Mouse (Mus musculus) midbrain, embryonic 13.5 days (tissue): ENCODE measurements around the gene Wdcp. TPM values are rescaled to one million over a fixed set of nuclear protein-coding genes. Genes with fewer than 3 reads are reported as not detected.

Experiments
- ATAC-seq: fragments of 200-750 bp; cut with Nextera tagmentation; 2 replicates; pipeline ENCODE4 v1.8.0; 2017; ENCODE audit warnings: mild to moderate bottlenecking, moderate TSS enrichment, moderate library complexity
- H3K27ac ChIP-seq: fragments of 300-500 bp; sonication (generic); 2 replicates; pipeline ENCODE4 v1.5.1; 2015; ENCODE audit warnings: inconsistent platforms, mild to moderate bottlenecking, moderate library complexity
- H3K27me3 ChIP-seq: fragments of 300-500 bp; sonication (generic); 2 replicates; pipeline ENCODE4 v1.6.1; 2015; ENCODE audit warnings: mild to moderate bottlenecking, inconsistent platforms
- H3K36me3 ChIP-seq: fragments of 300-500 bp; sonication (generic); 2 replicates; pipeline ENCODE4 v1.6.1; 2015; ENCODE audit warnings: mild to moderate bottlenecking, inconsistent platforms
- H3K4me1 ChIP-seq: fragments of 300-500 bp; sonication (generic); replicated peaks from 2 replicates; pipeline ENCODE4 v1.6.1; 2015; ENCODE audit warnings: inconsistent platforms
- H3K4me2 ChIP-seq: fragments of 300-500 bp; sonication (generic); replicated peaks from 2 replicates; pipeline ENCODE4 v1.6.1; 2015; ENCODE audit warnings: moderate library complexity, mild to moderate bottlenecking, inconsistent platforms
- H3K4me3 ChIP-seq: fragments of 300-500 bp; sonication (generic); replicated peaks from 2 replicates; pipeline ENCODE4 v1.5.1; 2015; ENCODE audit warnings: mild to moderate bottlenecking, inconsistent platforms
- H3K9ac ChIP-seq: fragments of 300-500 bp; sonication (generic); replicated peaks from 2 replicates; pipeline ENCODE4 v1.6.1; 2015; ENCODE audit warnings: mild to moderate bottlenecking, inconsistent platforms
- H3K9me3 ChIP-seq: fragments of 300-500 bp; sonication (generic); 2 replicates; pipeline ENCODE4 v1.6.1; 2016; ENCODE audit warnings: mild to moderate bottlenecking, inconsistent platforms
- WGBS: fragments of 180-500 bp; shearing (Covaris S2); methylation state at CpG from one replicate; pipeline ENCODE4 v1.1.7; 2015; 5-methylcytosine and 5-hydroxymethylcytosine counted together
- polyA plus RNA-seq: library from polyadenylated mRNA; unstranded; fragments of >200 nt; fragmentation: Nextera tagmentation; extraction: Ambion mirVana; gene quantifications from 2 replicates; pipeline ENCODE4 v1.2.1, GENCODE M21; 2015

Wdcp gene
- polyA plus RNA-seq, 1 experiment from 2014 or later: 17.9 TPM

- H3K27ac ChIP-seq: no peak within 1 kb of the TSS
These were observed 1.7 kb upstream of the Wdcp start, which contains the start of gene Fkbp1b for GRCm38 (mm10) chr12:4841392-4841887. Fkbp1b (minus strand) TSS chr12:4841591.

GRCm38 (mm10) chr12:4842456-4842855, 647 bp upstream of the Wdcp start:
- 86% methylated on average over 8 of the region's 8 CpGs for WGBS
- H3K9ac ChIP-seq: no peak overlapping the region
- 0 out of 2 replicates have a peak overlapping the region, but pooled peaks have one; percentile 79 for H3K4me3 ChIP-seq
- H3K4me2 ChIP-seq: 0 out of 2 replicates have a peak overlapping the region, but pooled peaks have one; percentile 92
- no peaks in the 10 kb centered on the region for H3K36me3 ChIP-seq
- no peak overlapping the region for H3K27ac ChIP-seq
- H3K27me3 ChIP-seq: peaks cover 33% of the 10 kb centered on the region
- peaks cover 24% of the 10 kb centered on the region for H3K4me1 ChIP-seq
- H3K9me3 ChIP-seq: no peaks in the 10 kb centered on the region
- no peak for ATAC-seq

More at GRCm38 (mm10) chr12:4841392-4841887, 1.7 kb upstream of the Wdcp start, which contains the start of gene Fkbp1b:
- H3K27me3 ChIP-seq: peaks cover 33% of the 10 kb centered on the region
- H3K4me3 ChIP-seq: peak within 1 kb of the TSS; percentile 79
- peak; percentile 71 for ATAC-seq
- 0% methylated on average over 37 of the region's 37 CpGs for WGBS
- peak within 1 kb of the TSS; percentile 78 for H3K9ac ChIP-seq
- peaks cover 24% of the 10 kb centered on the region for H3K4me1 ChIP-seq
- no peaks in the 10 kb centered on the region for H3K36me3 ChIP-seq
- H3K9me3 ChIP-seq: no peaks in the 10 kb centered on the region
- H3K4me2 ChIP-seq: peak within 1 kb of the TSS; percentile 92

- Histone ChIP-seq H3K9ac (peak overlapping the region; percentile 63), H3K27ac (no peak overlapping the region)
These were observed 638 bp downstream of the Wdcp start for GRCm38 (mm10) chr12:4843741-4844140.

GRCm38 (mm10) chr12:4856160-4856559, 13.1 kb downstream of the Wdcp start:
- Histone ChIP-seq H3K9ac (no peak overlapping the region), H3K27ac (no peak overlapping the region), H3K4me3 (no peak overlapping the region), H3K9me3 (no peaks in the 10 kb centered on the region), H3K27me3 (no peaks in the 10 kb centered on the region), H3K4me2 (no peak overlapping the region), H3K36me3 (peaks cover 38% of the 10 kb centered on the region), H3K4me1 (0 out of 2 replicates have a peak, but pooled peaks cover 5% of the 10 kb centered on the region)
- WGBS: 97% methylated on average over 5 of the region's 5 CpGs
- no peak for ATAC-seq

More at GRCm38 (mm10) chr12:4843741-4844140, 638 bp downstream of the Wdcp start:
- H3K36me3 ChIP-seq: no peaks in the 10 kb centered on the region
- ATAC-seq: peak; percentile 18; the same call in 1 of the 2 replicates
- peak overlapping the region; percentile 60 for H3K4me3 ChIP-seq
- H3K4me2 ChIP-seq: peak overlapping the region; percentile 77
- H3K9me3 ChIP-seq: no peaks in the 10 kb centered on the region
- peaks cover 24% of the 10 kb centered on the region for H3K4me1 ChIP-seq
- H3K27me3 ChIP-seq: peaks cover 31% of the 10 kb centered on the region
- under 1% methylated on average over 12 of the region's 12 CpGs for WGBS

GRCm38 (mm10) chr12:4856834-4857233, 13.7 kb downstream of the Wdcp start:
- Histone ChIP-seq H3K9ac (no peak overlapping the region), H3K4me2 (no peak overlapping the region), H3K36me3 (peaks cover 32% of the 10 kb centered on the region), H3K9me3 (no peaks in the 10 kb centered on the region), H3K4me1 (0 out of 2 replicates have a peak, but pooled peaks cover 5% of the 10 kb centered on the region), H3K27me3 (no peaks in the 10 kb centered on the region), H3K4me3 (no peak overlapping the region), H3K27ac (no peak overlapping the region)
- WGBS: 96% methylated on average over 2 of the region's 2 CpGs
- ATAC-seq: no peak

- H3K27ac ChIP-seq: no peak overlapping the region
- H3K27me3 ChIP-seq: no peaks in the 10 kb centered on the region
- 0 out of 2 replicates have a peak, but pooled peaks cover 5% of the 10 kb centered on the region for H3K4me1 ChIP-seq
- H3K4me3 ChIP-seq: no peak overlapping the region
- WGBS: 53% methylated on average over 11 of the region's 11 CpGs
- no peak overlapping the region for H3K4me2 ChIP-seq
- H3K36me3 ChIP-seq: peaks cover 26% of the 10 kb centered on the region
- H3K9me3 ChIP-seq: no peaks in the 10 kb centered on the region
- peak; percentile 73 for ATAC-seq
- H3K9ac ChIP-seq: no peak overlapping the region
These were observed 16.3 kb downstream of the Wdcp start for GRCm38 (mm10) chr12:4859241-4859914.

- WGBS: 93% methylated on average over 4 of the region's 4 CpGs
- no peak for ATAC-seq
- Histone ChIP-seq H3K4me1 (0 out of 2 replicates have a peak, but pooled peaks cover 5% of the 10 kb centered on the region), H3K27ac (no peak overlapping the region), H3K27me3 (no peaks in the 10 kb centered on the region), H3K4me3 (no peak overlapping the region), H3K36me3 (0 out of 2 replicates have a peak, but pooled peaks cover 4% of the 10 kb centered on the region), H3K9me3 (no peaks in the 10 kb centered on the region), H3K4me2 (no peak overlapping the region), H3K9ac (no peak overlapping the region)
These were observed 19.6 kb downstream of the Wdcp start for GRCm38 (mm10) chr12:4862672-4863071.

- no peak; the same call in 1 of the 2 replicates for ATAC-seq
- H3K27ac ChIP-seq: no peak overlapping the region
- WGBS: 86% methylated on average over 4 of the region's 4 CpGs
- H3K4me1 ChIP-seq: 0 out of 2 replicates have a peak, but pooled peaks cover 5% of the 10 kb centered on the region
- no peak overlapping the region for H3K4me3 ChIP-seq
- H3K36me3 ChIP-seq: no peaks in the 10 kb centered on the region
- H3K4me2 ChIP-seq: no peak overlapping the region
- H3K9ac ChIP-seq: no peak overlapping the region
- H3K27me3 ChIP-seq: no peaks in the 10 kb centered on the region
- no peaks in the 10 kb centered on the region for H3K9me3 ChIP-seq
These were observed 20.7 kb downstream of the Wdcp start for GRCm38 (mm10) chr12:4863654-4864337.

GRCm38 (mm10) chr12:4864338-4864690, 21.2 kb downstream of the Wdcp start:
- no peaks in the 10 kb centered on the region for H3K9me3 ChIP-seq
- WGBS: 80% methylated on average over 4 of the region's 4 CpGs
- no peak overlapping the region for H3K4me3 ChIP-seq
- H3K36me3 ChIP-seq: no peaks in the 10 kb centered on the region
- H3K27me3 ChIP-seq: no peaks in the 10 kb centered on the region
- no peak; the same call in 1 of the 2 replicates for ATAC-seq
- H3K4me1 ChIP-seq: 0 out of 2 replicates have a peak, but pooled peaks cover 5% of the 10 kb centered on the region
- no peak overlapping the region for H3K4me2 ChIP-seq
- H3K9ac ChIP-seq: 0 out of 2 replicates have a peak overlapping the region, but pooled peaks have one; percentile 10
- H3K27ac ChIP-seq: no peak overlapping the region

- Histone ChIP-seq H3K36me3 (no peaks in the 10 kb centered on the region), H3K27ac (no peak overlapping the region), H3K4me1 (peaks cover 4% of the 10 kb centered on the region), H3K9me3 (no peaks in the 10 kb centered on the region), H3K9ac (no peak overlapping the region), H3K4me3 (no peak overlapping the region), H3K27me3 (no peaks in the 10 kb centered on the region), H3K4me2 (no peak overlapping the region)
- WGBS: 81% methylated on average over 8 of the region's 8 CpGs
- ATAC-seq: no peak
These were observed 25.8 kb downstream of the Wdcp start for GRCm38 (mm10) chr12:4868924-4869323.

GRCm38 (mm10) chr12:4871260-4871659, 28.2 kb downstream of the Wdcp start:
- H3K4me3 ChIP-seq: no peak overlapping the region
- 90% methylated on average over 5 of the region's 5 CpGs for WGBS

GRCm38 (mm10) chr12:4872273-4872672, 29.2 kb downstream of the Wdcp start:
- Histone ChIP-seq H3K9me3 (no peaks in the 10 kb centered on the region), H3K27ac (no peak overlapping the region), H3K36me3 (no peaks in the 10 kb centered on the region), H3K9ac (no peak overlapping the region), H3K4me1 (peaks cover 11% of the 10 kb centered on the region), H3K4me2 (no peak overlapping the region), H3K27me3 (no peaks in the 10 kb centered on the region), H3K4me3 (no peak overlapping the region)
- 56% methylated on average over 4 of the region's 4 CpGs for WGBS
- no peak for ATAC-seq

More at GRCm38 (mm10) chr12:4871260-4871659, 28.2 kb downstream of the Wdcp start:
- Histone ChIP-seq H3K9me3 (no peaks in the 10 kb centered on the region), H3K9ac (no peak overlapping the region), H3K4me2 (no peak overlapping the region), H3K27ac (no peak overlapping the region), H3K36me3 (no peaks in the 10 kb centered on the region), H3K27me3 (no peaks in the 10 kb centered on the region), H3K4me1 (peaks cover 11% of the 10 kb centered on the region)
- no peak for ATAC-seq
